Mouse (Mus musculus) small intestine, adult 2 months (tissue): ENCODE measurements at regions not wholly inside any gene's neighbourhood (a gene's known extent, or its start where the extent isn't known, plus 50 kb on each side); places are given as distances from the start of the nearest gene placed in this dataset.

Experiments
- CTCF ChIP-seq: fragments of 200-500 bp; IDR thresholded peaks from 2 replicates; pipeline ENCODE4 v1.5.1; 2012; ENCODE audit warnings: low read depth, mild to moderate bottlenecking, control low read depth, inconsistent platforms, low read length, moderate library complexity, mixed read lengths; ENCODE audit not compliant: insufficient replicate concordance, insufficient read length; ENCODE audit errors: extremely low read depth
- POLR2A ChIP-seq: fragments of 200-500 bp; IDR thresholded peaks from 2 replicates; pipeline ENCODE4 v1.6.1; 2012; ENCODE audit warnings: low read depth, mild to moderate bottlenecking, control low read depth, inconsistent platforms, low read length, moderate library complexity

- TF ChIP-seq POLR2A (no peak), CTCF (no peak)
Measured at GRCm38 (mm10) chr11:17686806-17687205, 266.9 kb downstream of the Etaa1 start.
